Mouse (Mus musculus): ENCODE data around the gene Eno2. TPM values are rescaled to one million over a fixed set of nuclear protein-coding genes. Genes with fewer than 3 reads are reported as not detected.
A peak's percentile ranks its signal among the peaks of the same experiment; 100 is the strongest.
"Not testable (repeated sequence)": the region's sequence is repeated elsewhere in the genome, so short reads cannot be mapped to it uniquely, and the experiment has no call there.

The Eno2 gene
- polyA plus RNA-seq, 1 experiment from 2014 or later, result 4.8 TPM

DNA sequence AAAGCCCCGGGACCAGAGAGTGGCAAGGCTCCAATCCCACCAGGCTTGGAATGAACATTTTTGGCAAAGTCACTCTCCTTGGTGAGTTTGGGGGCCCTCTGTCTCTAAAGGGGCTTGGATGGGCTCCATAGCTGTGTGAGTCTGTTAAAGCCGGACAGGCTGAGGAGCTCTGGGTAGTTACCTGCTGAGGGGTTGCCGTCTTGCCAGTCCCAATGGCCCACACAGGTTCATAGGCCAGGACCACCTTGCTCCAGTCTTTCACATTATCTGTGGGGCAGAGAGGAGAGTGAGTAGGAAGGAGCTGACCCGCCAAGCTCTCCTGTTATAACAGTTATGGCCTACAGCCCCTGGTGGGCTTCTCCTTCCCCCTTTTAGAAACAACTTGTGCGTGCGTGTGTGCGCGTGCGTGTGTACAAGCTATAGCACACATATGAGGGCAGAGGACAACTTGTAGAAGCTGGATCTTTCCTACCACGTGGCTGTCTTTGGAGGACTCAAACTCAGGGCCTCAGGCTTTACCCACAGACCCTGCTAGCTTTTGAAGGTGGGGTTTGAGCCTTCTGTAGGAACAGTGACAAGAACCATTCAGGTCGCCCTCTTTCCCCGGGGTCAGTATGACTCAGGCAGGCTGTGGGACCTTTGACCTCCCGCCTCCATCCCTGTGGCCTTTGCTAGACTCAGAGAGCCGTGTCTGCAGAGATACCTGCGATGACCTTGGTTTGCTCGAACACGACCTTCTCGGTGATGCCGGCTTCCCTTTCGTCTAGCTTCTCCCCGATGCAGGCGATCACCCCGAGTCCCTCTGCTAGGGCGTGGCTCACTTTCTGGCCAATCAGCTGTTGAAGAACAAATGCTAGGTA, 42.5 kb upstream of the Eno2 start:
- 86% methylated on average over 24 of the region's 24 CpGs for WGBS
- ATAC-seq (ENCODE audit: insufficient number of reproducible peaks, insufficient read depth, low FRiP score, low TSS enrichment, low read depth), result no peak
- H3K27ac ChIP-seq, result no peak overlapping the region
- H3K27me3 ChIP-seq, result no peaks in the 10 kb centered on the region
- H3K4me3 ChIP-seq (replicated peaks), result peak overlapping the region; percentile 68
- H3K9ac ChIP-seq (replicated peaks), result peak overlapping the region; percentile 89
- peaks cover 47% of the 10 kb centered on the region for H3K36me3 ChIP-seq
- no peaks in the 10 kb centered on the region for H3K9me3 ChIP-seq
- peak overlapping the region; percentile 80 for H3K4me2 ChIP-seq
- peaks cover 56% of the 10 kb centered on the region for H3K4me1 ChIP-seq (replicated peaks)

DNA sequence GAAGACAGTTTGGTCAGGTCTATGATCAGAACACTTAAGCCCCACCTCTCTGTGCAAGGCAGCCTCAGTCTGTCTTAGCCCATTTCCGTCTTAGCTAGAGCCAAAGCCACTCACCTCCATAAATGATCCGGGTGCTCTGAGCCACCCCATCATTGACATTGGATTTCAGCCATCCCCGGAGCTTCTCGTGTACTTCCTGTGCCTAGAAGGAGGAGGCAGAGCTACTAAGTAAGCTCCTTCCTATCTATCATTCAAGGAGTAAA, 41.9 kb upstream of the Eno2 start:
- no peak overlapping the region for H3K4me2 ChIP-seq
- H3K4me1 ChIP-seq (replicated peaks), result peaks cover 60% of the 10 kb centered on the region
- WGBS, result 91% methylated on average over 4 of the region's 4 CpGs

DNA sequence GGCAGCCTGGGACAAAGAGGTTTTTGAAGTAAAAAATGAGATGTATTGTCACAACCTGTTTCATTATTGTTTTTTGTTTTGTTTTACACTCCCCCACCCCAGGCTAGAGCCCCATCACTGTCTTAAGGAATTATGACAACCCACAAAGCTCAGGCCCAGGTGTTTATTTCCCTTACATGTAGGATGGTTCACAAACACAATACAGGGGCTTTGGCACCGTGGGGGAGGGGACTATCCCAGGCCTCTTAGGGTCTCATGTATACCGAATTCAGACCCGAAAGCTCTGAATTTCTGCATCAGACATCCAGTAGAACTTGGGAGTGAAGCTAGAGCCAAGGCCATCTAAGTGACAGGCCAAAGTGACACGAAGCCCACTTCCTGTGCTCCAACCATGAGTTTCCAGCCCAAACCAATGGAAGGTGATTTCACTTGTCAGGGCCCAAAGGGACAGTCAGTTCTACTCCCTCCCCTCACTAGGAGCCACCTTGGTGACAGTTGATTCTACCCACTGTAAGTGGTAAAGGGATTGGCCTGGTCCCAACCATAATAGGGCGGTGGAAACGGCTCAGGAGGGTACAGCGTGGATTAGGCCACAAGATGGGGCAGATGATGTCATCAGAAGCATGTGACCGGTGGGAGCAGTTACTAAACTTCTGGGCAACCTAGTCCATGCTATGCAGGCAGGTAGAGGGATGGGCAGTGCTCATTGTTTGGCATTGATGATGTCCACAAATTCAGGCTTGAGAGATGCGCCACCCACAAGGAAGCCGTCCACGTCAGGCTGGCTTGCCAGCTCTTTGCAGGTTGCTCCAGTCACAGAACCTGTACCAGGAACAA, 41.3 kb upstream of the Eno2 start:
- Histone ChIP-seq H3K4me2 (0 out of 2 replicates have a peak overlapping the region, but pooled peaks have one; percentile 97), H3K36me3 (peaks cover 36% of the 10 kb centered on the region), H3K4me1 (replicated peaks) (peaks cover 64% of the 10 kb centered on the region), H3K4me3 (replicated peaks) (peak overlapping the region; percentile 60; the same call in 1 of the 2 replicates), H3K27ac (peak overlapping the region; percentile 92; the same call in 1 of the 2 replicates)
- H3K9ac ChIP-seq (replicated peaks); H3K27me3 ChIP-seq; H3K9me3 ChIP-seq; ATAC-seq (ENCODE audit: insufficient number of reproducible peaks, insufficient read depth, low FRiP score, low TSS enrichment, low read depth): not testable (repeated sequence)
- 87% methylated on average over 11 of the region's 11 CpGs for WGBS

More for the DNA sequence above, 41.9 kb upstream of the Eno2 start:
- Histone ChIP-seq H3K9ac (replicated peaks) (no peak overlapping the region), H3K36me3 (peaks cover 41% of the 10 kb centered on the region), H3K9me3 (no peaks in the 10 kb centered on the region), H3K27me3 (no peaks in the 10 kb centered on the region), H3K27ac (no peak overlapping the region), H3K4me3 (replicated peaks) (no peak overlapping the region)
- no peak for ATAC-seq (ENCODE audit: insufficient number of reproducible peaks, insufficient read depth, low FRiP score, low TSS enrichment, low read depth)

DNA sequence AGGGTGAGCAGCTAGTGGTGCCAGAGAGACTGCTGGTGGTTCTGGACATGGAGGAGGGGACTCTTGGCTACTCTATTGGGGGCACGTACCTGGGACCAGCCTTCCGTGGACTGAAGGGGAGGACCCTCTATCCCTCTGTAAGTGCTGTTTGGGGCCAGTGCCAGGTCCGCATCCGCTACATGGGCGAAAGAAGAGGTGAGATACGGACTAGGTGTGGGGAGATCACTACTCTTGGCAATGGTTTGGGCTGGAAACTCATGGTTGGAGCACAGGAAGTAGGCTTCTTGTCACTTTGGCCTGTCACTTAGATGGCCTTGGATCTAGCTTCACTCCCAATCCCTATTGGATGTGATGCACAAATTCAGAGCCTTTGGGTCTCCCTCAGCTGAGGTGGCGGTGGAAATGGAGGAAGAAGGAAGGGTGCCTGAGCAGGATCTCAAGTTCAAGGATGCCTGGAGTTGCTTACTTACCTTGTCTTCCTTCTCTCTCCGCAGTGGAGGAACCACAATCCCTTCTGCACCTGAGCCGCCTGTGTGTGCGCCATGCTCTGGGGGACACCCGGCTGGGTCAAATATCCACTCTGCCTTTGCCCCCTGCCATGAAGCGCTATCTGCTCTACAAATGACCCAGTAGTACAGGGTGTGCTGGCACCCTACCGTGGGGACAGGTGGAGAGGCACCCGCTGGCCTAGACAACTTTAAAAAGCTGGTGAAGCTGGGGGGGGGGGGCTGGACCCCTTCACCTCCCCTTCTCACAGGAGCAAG, 40.5 kb upstream of the Eno2 start:
- WGBS, result 48% methylated on average over 14 of the region's 14 CpGs
- Histone ChIP-seq H3K9me3 (no peaks in the 10 kb centered on the region), H3K9ac (replicated peaks) (peak overlapping the region; percentile 68), H3K27me3 (no peaks in the 10 kb centered on the region), H3K36me3 (peaks cover 28% of the 10 kb centered on the region), H3K27ac (peak overlapping the region; percentile 92), H3K4me3 (replicated peaks) (peak overlapping the region; percentile 60), H3K4me2 (peak overlapping the region; percentile 97), H3K4me1 (replicated peaks) (peaks cover 65% of the 10 kb centered on the region)
- no peak for ATAC-seq (ENCODE audit: insufficient number of reproducible peaks, insufficient read depth, low FRiP score, low TSS enrichment, low read depth)

GRCm38 (mm10) chr6:124809052-124809774, 39.7 kb upstream of the Eno2 start:
- Histone ChIP-seq H3K4me1 (replicated peaks) (peaks cover 58% of the 10 kb centered on the region), H3K27ac (peak overlapping the region; percentile 92), H3K27me3 (no peaks in the 10 kb centered on the region), H3K36me3 (peaks cover 27% of the 10 kb centered on the region), H3K9ac (replicated peaks) (peak overlapping the region; percentile 68), H3K9me3 (no peaks in the 10 kb centered on the region), H3K4me2 (peak overlapping the region; percentile 97), H3K4me3 (replicated peaks) (peak overlapping the region; percentile 60)
- no peak for ATAC-seq (ENCODE audit: insufficient number of reproducible peaks, insufficient read depth, low FRiP score, low TSS enrichment, low read depth)
- WGBS, result under 1% methylated on average over 35 of the region's 35 CpGs

DNA sequence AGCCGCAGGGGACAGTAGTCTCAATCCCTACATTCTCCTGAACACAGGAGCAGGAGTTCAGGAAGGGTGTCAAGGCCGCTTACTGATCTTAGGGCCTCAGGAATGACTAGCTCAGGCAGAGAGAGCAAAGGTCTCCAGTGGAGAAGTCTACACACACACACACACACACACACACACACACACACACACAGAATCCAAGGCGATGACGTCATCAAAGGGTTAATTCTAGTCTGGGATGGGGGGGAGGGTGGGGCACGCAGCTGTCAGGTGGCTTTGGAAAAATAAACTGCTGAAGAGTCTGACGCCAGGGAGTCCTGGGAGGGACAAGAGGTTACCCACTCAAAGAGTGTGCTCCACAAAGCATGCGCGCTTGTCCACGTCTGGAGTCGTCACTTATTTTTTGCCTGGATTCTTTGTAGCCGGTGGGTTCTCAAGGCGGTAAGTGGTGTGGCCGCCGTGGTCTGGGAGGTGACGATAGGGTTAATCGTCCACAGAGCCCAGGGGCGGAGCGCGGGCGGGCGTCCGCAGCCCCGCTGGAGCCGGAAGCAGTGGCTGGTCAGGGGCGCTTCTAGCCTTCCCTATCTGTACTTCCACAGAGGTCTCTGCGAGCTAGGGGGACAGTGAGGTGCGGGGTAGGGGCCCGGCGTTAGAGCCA, 39.0 kb upstream of the Eno2 start, which contains the start of gene Spsb2:
Gene Spsb2 (plus strand): TSS at position 304 of the 655 bp plus-strand sequence.
- Histone ChIP-seq H3K9me3 (no peaks in the 10 kb centered on the region), H3K9ac (replicated peaks) (peak within 1 kb of the TSS; percentile 68)
- WGBS, result 4% methylated on average over 29 of the region's 29 CpGs

DNA sequence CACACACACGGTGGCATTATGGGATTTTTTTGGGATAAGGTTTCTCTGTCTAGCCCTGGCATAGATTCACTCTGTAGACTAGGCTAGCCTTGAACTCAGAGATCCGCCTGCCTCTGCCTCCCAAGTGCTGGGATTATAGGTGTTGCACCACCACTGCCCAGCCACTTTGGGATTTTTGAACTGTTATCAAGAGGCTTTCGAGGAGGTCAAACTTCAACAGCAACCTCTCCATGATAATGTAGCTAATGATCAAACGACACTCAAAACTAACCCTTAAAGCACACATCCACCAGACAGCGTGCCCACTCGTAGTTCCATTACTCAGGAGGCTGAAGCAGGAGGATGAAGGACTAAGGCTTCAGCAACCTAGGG, 38.5 kb upstream of the Eno2 start:
- peaks cover 57% of the 10 kb centered on the region for H3K4me1 ChIP-seq (replicated peaks)
- 90% methylated on average over 6 of the region's 6 CpGs for WGBS
- peak overlapping the region; percentile 92 for H3K27ac ChIP-seq

More for the DNA sequence above, 39.0 kb upstream of the Eno2 start, which contains the start of gene Spsb2:
- Histone ChIP-seq H3K36me3 (peaks cover 27% of the 10 kb centered on the region), H3K27me3 (no peaks in the 10 kb centered on the region), H3K27ac (peak within 1 kb of the TSS; percentile 92), H3K4me2 (peak within 1 kb of the TSS; percentile 97), H3K4me1 (replicated peaks) (peaks cover 58% of the 10 kb centered on the region), H3K4me3 (replicated peaks) (peak within 1 kb of the TSS; percentile 60)
- peak; percentile 16 for ATAC-seq (ENCODE audit: insufficient number of reproducible peaks, insufficient read depth, low FRiP score, low TSS enrichment, low read depth)

GRCm38 (mm10) chr6:124807366-124807765, 37.9 kb upstream of the Eno2 start:
- no peak overlapping the region for H3K9ac ChIP-seq (replicated peaks)
- H3K27me3 ChIP-seq, result no peaks in the 10 kb centered on the region
- no peak for ATAC-seq (ENCODE audit: insufficient number of reproducible peaks, insufficient read depth, low FRiP score, low TSS enrichment, low read depth)
- no peaks in the 10 kb centered on the region; the same call in 1 of the 2 replicates for H3K9me3 ChIP-seq
- no peak overlapping the region for H3K4me3 ChIP-seq (replicated peaks)
- H3K36me3 ChIP-seq, result peaks cover 24% of the 10 kb centered on the region
- no peak overlapping the region for H3K4me2 ChIP-seq
- peaks cover 50% of the 10 kb centered on the region for H3K4me1 ChIP-seq (replicated peaks)
- WGBS, result 82% methylated on average over 4 of the region's 4 CpGs
- no peak overlapping the region for H3K27ac ChIP-seq

More for the DNA sequence above, 38.5 kb upstream of the Eno2 start:
- peak overlapping the region; percentile 60 for H3K4me3 ChIP-seq (replicated peaks)
- H3K36me3 ChIP-seq, result peaks cover 27% of the 10 kb centered on the region
- H3K9ac ChIP-seq (replicated peaks), result peak overlapping the region; percentile 68; the same call in 1 of the 2 replicates
- ATAC-seq (ENCODE audit: insufficient number of reproducible peaks, insufficient read depth, low FRiP score, low TSS enrichment, low read depth), result no peak
- no peaks in the 10 kb centered on the region for H3K27me3 ChIP-seq
- no peaks in the 10 kb centered on the region; the same call in 1 of the 2 replicates for H3K9me3 ChIP-seq
- H3K4me2 ChIP-seq, result peak overlapping the region; percentile 97

DNA sequence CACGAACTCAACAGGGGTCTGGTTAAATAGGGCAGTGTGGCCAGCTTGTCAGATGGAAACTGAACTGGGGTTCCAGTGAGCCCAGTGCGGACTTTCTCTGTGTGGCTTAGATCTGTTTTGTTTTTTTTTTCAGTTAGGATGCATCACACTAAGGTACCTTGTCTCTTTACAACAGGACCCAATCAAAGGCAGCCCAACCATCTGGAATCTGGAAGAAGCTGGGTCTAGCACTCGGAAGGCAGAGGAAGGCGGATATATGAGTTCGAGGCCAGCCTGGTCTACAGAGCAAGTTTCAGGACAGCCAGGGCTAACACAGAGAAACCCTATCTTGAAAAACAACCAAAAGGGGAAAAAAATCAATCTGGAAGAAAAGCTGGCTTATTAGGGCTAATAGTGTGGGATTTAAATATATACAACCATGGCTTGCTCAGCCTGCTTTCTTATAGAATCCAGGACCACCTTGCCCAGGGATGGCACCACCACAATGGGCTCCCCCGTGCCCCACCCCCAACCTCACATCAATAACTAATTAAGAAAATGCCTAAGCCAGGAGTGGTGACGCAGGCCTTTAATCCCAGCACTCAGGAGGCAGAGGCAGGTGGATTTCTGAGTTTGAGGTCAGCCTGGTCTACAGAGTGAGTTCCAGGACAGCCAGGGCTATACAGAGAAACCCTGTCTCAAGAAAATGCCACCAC, 37.1 kb upstream of the Eno2 start:
- Histone ChIP-seq H3K4me1 (replicated peaks) (peaks cover 44% of the 10 kb centered on the region), H3K4me3 (replicated peaks) (peak overlapping the region; percentile 39; the same call in 1 of the 2 replicates), H3K36me3 (peaks cover 16% of the 10 kb centered on the region), H3K4me2 (peak overlapping the region; percentile 62), H3K27ac (peak overlapping the region; percentile 87), H3K27me3 (no peaks in the 10 kb centered on the region), H3K9ac (replicated peaks) (no peak overlapping the region; the same call in 1 of the 2 replicates), H3K9me3 (no peaks in the 10 kb centered on the region; the same call in 1 of the 2 replicates)
- 72% methylated on average over 7 of the region's 7 CpGs for WGBS
- no peak for ATAC-seq (ENCODE audit: insufficient number of reproducible peaks, insufficient read depth, low FRiP score, low TSS enrichment, low read depth)

Measured in limb, embryonic 12.5 days (tissue).